Mouse (Mus musculus) embryonic facial prominence, embryonic 11.5 days (tissue): Measurements from ENCODE around the gene Arhgef40. TPM values are rescaled to one million over a fixed set of nuclear protein-coding genes. Genes with fewer than 3 reads are reported as not detected.
A peak's percentile ranks its signal among the peaks of the same experiment; 100 is the strongest.
"Not testable (repeated sequence)": the region's sequence is repeated elsewhere in the genome, so short reads cannot be mapped to it uniquely, and the experiment has no call there.

Source experiments
- ATAC-seq: fragments of 200-750 bp; cut with Nextera tagmentation; replicated peaks from 2 replicates; pipeline ENCODE4 v1.8.0; 2017; ENCODE audit warnings: low read depth; ENCODE audit not compliant: insufficient number of reproducible peaks, low FRiP score, low TSS enrichment
- DNase-seq: peaks from one replicate; pipeline ENCODE4 v3.0.0-alpha.2; 2015; ENCODE audit warnings: low spot score
- H3K27ac ChIP-seq: fragments of 300-500 bp; sonication (generic); replicated peaks from 2 replicates; pipeline ENCODE4 v1.5.1; 2014; ENCODE audit warnings: mild to moderate bottlenecking, low read depth, low read length, control low read depth
- H3K27me3 ChIP-seq: fragments of 300-500 bp; sonication (generic); 2 replicates; pipeline ENCODE4 v1.6.1; 2014; ENCODE audit warnings: mild to moderate bottlenecking, low read length, moderate library complexity, mixed read lengths; ENCODE audit not compliant: control insufficient read depth, insufficient read depth
- H3K36me3 ChIP-seq: fragments of 300-500 bp; sonication (generic); replicated peaks from 2 replicates; pipeline ENCODE4 v1.6.1; 2014; ENCODE audit warnings: low read depth, mild to moderate bottlenecking, low read length, moderate library complexity, mixed read lengths; ENCODE audit not compliant: control insufficient read depth, insufficient read depth
- H3K4me1 ChIP-seq: fragments of 300-500 bp; sonication (generic); 2 replicates; pipeline ENCODE4 v1.6.1; 2014; ENCODE audit warnings: low read length, mixed read lengths; ENCODE audit not compliant: control insufficient read depth, insufficient read depth
- H3K4me2 ChIP-seq: fragments of 300-500 bp; sonication (generic); 2 replicates; pipeline ENCODE4 v1.6.1; 2014; ENCODE audit warnings: low read depth, mild to moderate bottlenecking, control low read depth, low read length, moderate library complexity
- H3K4me3 ChIP-seq: fragments of 300-500 bp; sonication (generic); 2 replicates; pipeline ENCODE4 v1.5.1; 2014; ENCODE audit warnings: low read depth, low read length, control low read depth
- H3K9ac ChIP-seq: fragments of 300-500 bp; sonication (generic); replicated peaks from 2 replicates; pipeline ENCODE4 v1.6.1; 2014; ENCODE audit warnings: mild to moderate bottlenecking, control low read depth, low read length
- H3K9me3 ChIP-seq: fragments of 300-500 bp; sonication (generic); replicated peaks from 2 replicates; pipeline ENCODE4 v1.6.1; 2016; ENCODE audit warnings: mild to moderate bottlenecking, low read length, inconsistent platforms, mixed read lengths; ENCODE audit not compliant: control insufficient read depth
- WGBS: fragments of 180-500 bp; shearing (Covaris S2); extraction: QIAGEN DNeasy Blood & Tissue Kit; methylation state at CpG from one replicate; pipeline ENCODE4 v1.1.7; 2014; 5-methylcytosine and 5-hydroxymethylcytosine counted together
- polyA plus RNA-seq: library from polyadenylated mRNA; unstranded; fragments of >200 nt; fragmentation: Nextera tagmentation; extraction: Ambion mirVana; gene quantifications from 2 replicates; pipeline ENCODE4 v1.2.1, GENCODE M21; 2014

The Arhgef40 gene
- polyA plus RNA-seq, 1 experiment from 2014 or later, result 82.6 TPM

GRCm38 (mm10) chr14:52021568-52022212 lies 37.2 kb downstream of the Arhgef40 start:
- Histone ChIP-seq H3K27ac (no peak overlapping the region), H3K4me3 (no peak overlapping the region), H3K4me1 (0 out of 2 replicates have a peak, but pooled peaks cover 3% of the 10 kb centered on the region), H3K36me3 (no peaks in the 10 kb centered on the region; the same call in 1 of the 2 replicates), H3K9ac (no peak overlapping the region), H3K4me2 (no peak overlapping the region), H3K27me3 (no peaks in the 10 kb centered on the region), H3K9me3 (no peaks in the 10 kb centered on the region)
- no peak for ATAC-seq
- DNase-seq, result no peak
- 92% methylated on average over 8 of the region's 8 CpGs for WGBS

GRCm38 (mm10) chr14:52022244-52022708 lies 37.8 kb downstream of the Arhgef40 start:
- Histone ChIP-seq H3K9ac (no peak overlapping the region), H3K36me3 (no peaks in the 10 kb centered on the region), H3K4me3 (peak overlapping the region; percentile 23; the same call in 1 of the 2 replicates), H3K9me3 (no peaks in the 10 kb centered on the region), H3K27me3 (no peaks in the 10 kb centered on the region), H3K4me1 (0 out of 2 replicates have a peak, but pooled peaks cover 3% of the 10 kb centered on the region), H3K27ac (peak overlapping the region; percentile 76; the same call in 1 of the 2 replicates), H3K4me2 (peak overlapping the region; percentile 49)
- ATAC-seq (no peak), DNase-seq (no peak)
- WGBS, result 50% methylated on average over 3 of the region's 3 CpGs

- Histone ChIP-seq H3K27ac (peak overlapping the region; percentile 76), H3K4me2 (peak overlapping the region; percentile 49), H3K4me3 (peak overlapping the region; percentile 23), H3K4me1 (0 out of 2 replicates have a peak, but pooled peaks cover 3% of the 10 kb centered on the region), H3K9me3 (no peaks in the 10 kb centered on the region), H3K27me3 (no peaks in the 10 kb centered on the region), H3K9ac (peak overlapping the region; percentile 53), H3K36me3 (no peaks in the 10 kb centered on the region)
- ATAC-seq (peak; percentile 59), DNase-seq (peak; percentile 91)
- 5% methylated on average over 23 of the region's 23 CpGs for WGBS
Measured at GRCm38 (mm10) chr14:52022709-52023459, 38.4 kb downstream of the Arhgef40 start.

- Histone ChIP-seq H3K27me3 (no peaks in the 10 kb centered on the region), H3K9ac (no peak overlapping the region), H3K27ac (no peak overlapping the region), H3K4me1 (no peaks in the 10 kb centered on the region), H3K4me2 (no peak overlapping the region), H3K9me3 (no peaks in the 10 kb centered on the region), H3K36me3 (no peaks in the 10 kb centered on the region), H3K4me3 (no peak overlapping the region)
- 90% methylated on average over 2 of the region's 2 CpGs for WGBS
- ATAC-seq (no peak), DNase-seq (no peak)
Measured at GRCm38 (mm10) chr14:52024133-52024532, 39.6 kb downstream of the Arhgef40 start.

GRCm38 (mm10) chr14:52026342-52026741 lies 41.8 kb downstream of the Arhgef40 start:
- Histone ChIP-seq H3K36me3 (no peaks in the 10 kb centered on the region), H3K9me3 (no peaks in the 10 kb centered on the region), H3K27ac (no peak overlapping the region), H3K9ac (no peak overlapping the region), H3K4me3 (no peak overlapping the region), H3K4me1 (no peaks in the 10 kb centered on the region), H3K27me3 (no peaks in the 10 kb centered on the region), H3K4me2 (no peak overlapping the region)
- ATAC-seq, result no peak
- WGBS, result 85% methylated on average over 4 of the region's 4 CpGs
- no peak for DNase-seq

GRCm38 (mm10) chr14:52035926-52036325 lies 51.4 kb downstream of the Arhgef40 start:
- WGBS, result 86% methylated on average over 6 of the region's 6 CpGs
- Histone ChIP-seq H3K4me1 (no peaks in the 10 kb centered on the region), H3K9me3 (no peaks in the 10 kb centered on the region), H3K27me3 (no peaks in the 10 kb centered on the region), H3K36me3 (no peaks in the 10 kb centered on the region), H3K4me3 (no peak overlapping the region), H3K9ac (no peak overlapping the region), H3K4me2 (no peak overlapping the region), H3K27ac (no peak overlapping the region)
- ATAC-seq (no peak), DNase-seq (no peak)

- H3K9me3 ChIP-seq, result no peaks in the 10 kb centered on the region
- no peak for DNase-seq
- no peak overlapping the region for H3K4me2 ChIP-seq
- no peaks in the 10 kb centered on the region for H3K27me3 ChIP-seq
- H3K4me1 ChIP-seq, result no peaks in the 10 kb centered on the region
- no peaks in the 10 kb centered on the region for H3K36me3 ChIP-seq
- H3K27ac ChIP-seq, result no peak overlapping the region
- WGBS, result 89% methylated on average over 5 of the region's 5 CpGs
- no peak overlapping the region for H3K4me3 ChIP-seq
- H3K9ac ChIP-seq, result no peak overlapping the region
- no peak for ATAC-seq
Measured at GRCm38 (mm10) chr14:52039332-52039731, 54.8 kb downstream of the Arhgef40 start.

- WGBS, result 58% methylated on average over 3 of the region's 3 CpGs
- H3K4me1 ChIP-seq, DNase-seq, H3K36me3 ChIP-seq, H3K9me3 ChIP-seq, H3K27ac ChIP-seq, H3K9ac ChIP-seq, H3K4me2 ChIP-seq, ATAC-seq, H3K27me3 ChIP-seq, H3K4me3 ChIP-seq: not testable (repeated sequence)
Measured at GRCm38 (mm10) chr14:52042359-52042758, 57.8 kb downstream of the Arhgef40 start, which contains the start of gene Olfr221. Olfr221 (minus strand) TSS chr14:52042459.
